ENCODE assay signal across 23 mouse cellular contexts in genomic region chr14:78654196-78654595, GRCm38 (mm10).
DNase-seq lines count a peak whose midpoint lies in the region; ATAC-seq and TF ChIP-seq lines count a peak whose summit lies in the region.
"Had no signal": no experiment of that assay in that cellular context is flagged by ENCODE, and none has a peak within 500 bp of the region (broad histone marks: within the 10 kb centered on the region; RNA-seq: fewer than 3 reads in every experiment).

No protein-coding gene starts in this region.

- no peak overlapping the region for H3K9ac ChIP-seq in heart, adult 2 months (ENCODE audit: low read depth, low read length)
- no peak overlapping the region for H3K9ac ChIP-seq in stomach, postnatal 0 days (ENCODE audit: low read length)

- no peak for TF ChIP-seq EP300 in heart, adult 2 months (IDR thresholded peaks at IDR 0.05; ENCODE audit: insufficient read depth, low read depth, low read length)
- TF ChIP-seq EP300 in stomach, postnatal 0 days (optimal IDR thresholded peaks at IDR 0.05): no peak

- POLR2A ChIA-PET in Patski (lab: Charles Lee): interaction anchor here (0.5 kb wide), 1 partner anchor 200 kb away, joined by 7 read pairs; no protein-coding TSS in a partner anchor

- H3K36me3 ChIP-seq in heart, adult 2 months (ENCODE audit: control insufficient read depth, insufficient read depth, low read length): no peaks in the 10 kb centered on the region
- no peaks in the 10 kb centered on the region for H3K36me3 ChIP-seq in stomach, postnatal 0 days (ENCODE audit: control insufficient read depth, insufficient read depth, low read length)
- H3K36me3 ChIP-seq: G1E had no signal

- H3K9me3 ChIP-seq in stomach, postnatal 0 days (ENCODE audit: control insufficient read depth, low read length): no peaks in the 10 kb centered on the region

- CTCF ChIA-PET in Patski (lab: Charles Lee): interaction anchor here (1.2 to 2.1 kb wide), 3 partner anchors 17 to 41 kb away, joined by 3 to 5 read pairs (median 4); no protein-coding TSS in a partner anchor

- no peak overlapping the region for H3K27ac ChIP-seq in heart, adult 2 months
- no peak overlapping the region for H3K27ac ChIP-seq in stomach, postnatal 0 days (replicated peaks)

- DNase-seq in heart, adult 11 months: peak; percentile 53
- DNase-seq in heart, adult 2 months: no peak
- peak; percentile 44 for DNase-seq in retina, postnatal 1 day
- DNase-seq in retina, embryonic 14.5 days (ENCODE audit: low spot score): no peak
- peak; percentile 65 for DNase-seq in Muller cell, postnatal 12 days (ENCODE audit: inconsistent ontology term)
- no peak for DNase-seq in Patski (ENCODE audit: low read depth, low spot score)
- DNase-seq in stomach, postnatal 0 days (ENCODE audit: low spot score): no peak
- no peak for DNase-seq in kidney, postnatal 14 days
- DNase-seq: adrenal gland, adult 2 months; adrenal gland, adult 8-10 months; adrenal gland, postnatal 10 days; adrenal gland, postnatal 14 days; adrenal gland, postnatal 25 days; adrenal gland, postnatal 36 days; B cell, adult 2 months; cerebellum, adult 11 months; cerebellum, adult 11-12 months; cerebellum, adult 18-20 months; cerebellum, adult 2 months had no signal

- no peak for TF ChIP-seq POLR2A in heart, adult 2 months (IDR thresholded peaks at IDR 0.05; ENCODE audit: insufficient read depth, low read depth, low read length)

- intact Hi-C loops in heart, adult 2 months (cut with DNase I): no loop called here

- TF ChIP-seq CTCF in heart, adult 2 months (IDR thresholded peaks at IDR 0.05): no peak
- TF ChIP-seq CTCF in Patski (IDR thresholded peaks at IDR 0.05): no peak
- TF ChIP-seq CTCF in stomach, postnatal 0 days (IDR thresholded peaks at IDR 0.05; ENCODE audit: low read depth): no peak

- in situ Hi-C loops in Patski (cut with MboI; ENCODE audit: low pct_unique_long_range_greater_than_20kb): loop anchor here (25.0 kb wide), 1 partner anchor 658 kb away; the partner anchor contains the start of gene Rgcc

- H3K27me3 ChIP-seq in heart, adult 2 months (ENCODE audit: control insufficient read depth, insufficient read depth, low read length): no peaks in the 10 kb centered on the region
- H3K27me3 ChIP-seq in Patski: no peaks in the 10 kb centered on the region
- no peaks in the 10 kb centered on the region for H3K27me3 ChIP-seq in stomach, postnatal 0 days (ENCODE audit: control insufficient read depth, insufficient read depth, low read length)
- H3K27me3 ChIP-seq: CH12.LX had no signal

- ATAC-seq in Patski: peak; percentile 35
- no peak for ATAC-seq in stomach, postnatal 0 days (ENCODE audit: low FRiP score, low TSS enrichment)
- ATAC-seq: activated CD4-positive, CD25-positive, alpha-beta regulatory T cell, adult 4 months; CD4-positive, CD25-positive, alpha-beta regulatory T cell, adult 4 months had no signal

- no peak overlapping the region for H3K4me2 ChIP-seq in stomach, postnatal 0 days (replicated peaks; ENCODE audit: low read depth)

- H3K4me1 ChIP-seq in heart, adult 2 months (ENCODE audit: control insufficient read depth, insufficient read depth, low read length): no peaks in the 10 kb centered on the region
- H3K4me1 ChIP-seq in stomach, postnatal 0 days (replicated peaks; ENCODE audit: control insufficient read depth, insufficient read depth): no peaks in the 10 kb centered on the region

- WGBS in heart, adult 2 months: 89% methylated on average over 10 of the region's 10 CpGs
- WGBS in stomach, postnatal 0 days: 89% methylated on average over 10 of the region's 10 CpGs

- no peak overlapping the region for H3K4me3 ChIP-seq in heart, adult 2 months
- no peak overlapping the region for H3K4me3 ChIP-seq in stomach, postnatal 0 days (ENCODE audit: low read depth, low read length)

- no peaks in the 10 kb centered on the region for H3K79me2 ChIP-seq in heart, adult 2 months (replicated peaks; ENCODE audit: control insufficient read depth, insufficient read depth, low read length)

Comparison
In these comparisons a context has a peak if more than half of its experiments do, and no peak if none do; other contexts are left out.
1. DNase-seq: peak in heart, adult 11 months (single experiment), retina, postnatal 1 day (single experiment) and Muller cell, postnatal 12 days (single experiment); none in heart, adult 2 months (0 of 2), retina, embryonic 14.5 days (single experiment), Patski (single experiment), stomach, postnatal 0 days (single experiment) and kidney, postnatal 14 days (single experiment).